Mouse (Mus musculus): Measurements from ENCODE around the gene Taf4.

Taf4 gene

GRCm38 (mm10) chr2:179985695-179986094 lies 9.2 kb upstream of the Taf4 start:
- in situ Hi-C loops (cut with MboI; ENCODE audit: unreplicated experiment in 2 of 2), result no loop called here

- in situ Hi-C loops (cut with MboI; ENCODE audit: unreplicated experiment in 2 of 2), result no loop called here
These were observed 8.4 kb upstream of the Taf4 start for GRCm38 (mm10) chr2:179984830-179985229.

GRCm38 (mm10) chr2:179982715-179983114 lies 6.3 kb upstream of the Taf4 start:
- in situ Hi-C loops (cut with MboI; ENCODE audit: unreplicated experiment in 2 of 2), result no loop called here

GRCm38 (mm10) chr2:179980616-179981015 lies 4.2 kb upstream of the Taf4 start:
- in situ Hi-C loops (cut with MboI; ENCODE audit: unreplicated experiment in 2 of 2), result no loop called here

GRCm38 (mm10) chr2:179979836-179980235 lies 3.4 kb upstream of the Taf4 start:
- in situ Hi-C loops (cut with MboI; ENCODE audit: unreplicated experiment in 2 of 2), result loop anchor here in 1 of 2 experiments (10.0 kb wide), 1 partner anchor 275 kb away; the partner anchor contains the start of gene Rps21

- in situ Hi-C loops (cut with MboI; ENCODE audit: unreplicated experiment in 2 of 2), result loop anchor here in 1 of 2 experiments (10.0 kb wide), 1 partner anchor 277 kb away; the partner anchor contains the start of gene Rps21
These were observed 1.8 kb upstream of the Taf4 start for GRCm38 (mm10) chr2:179978250-179978649.

- in situ Hi-C loops (cut with MboI; ENCODE audit: unreplicated experiment in 2 of 2), result loop anchor here in 1 of 2 experiments (10.0 kb wide), 1 partner anchor 277 kb away; the partner anchor contains the start of gene Rps21
These were observed 1.0 kb upstream of the Taf4 start for GRCm38 (mm10) chr2:179977344-179978025.

GRCm38 (mm10) chr2:179976295-179976627 lies 185 bp downstream of the Taf4 start:
- in situ Hi-C loops (cut with MboI; ENCODE audit: unreplicated experiment in 2 of 2), result loop anchor here in 1 of 2 experiments (10.0 kb wide), 1 partner anchor 279 kb away; the partner anchor contains the start of gene Rps21

- in situ Hi-C loops (cut with MboI; ENCODE audit: unreplicated experiment in 2 of 2), result loop anchor here in 1 of 2 experiments (10.0 kb wide), 1 partner anchor 279 kb away; the partner anchor contains the start of gene Rps21
These were observed 595 bp downstream of the Taf4 start for GRCm38 (mm10) chr2:179975851-179976250.

GRCm38 (mm10) chr2:179974651-179975471 lies 1.6 kb downstream of the Taf4 start:
- in situ Hi-C loops (cut with MboI; ENCODE audit: unreplicated experiment in 2 of 2), result loop anchor here (5.0 to 10.0 kb wide), 2 partner anchors 57 to 280 kb away; partner anchors contain the start of gene Rps21 (in 1 of the 2)

GRCm38 (mm10) chr2:179973871-179974628 lies 2.4 kb downstream of the Taf4 start:
- in situ Hi-C loops (cut with MboI; ENCODE audit: unreplicated experiment in 2 of 2), result loop anchor here (5.0 to 10.0 kb wide), 2 partner anchors 58 to 281 kb away; partner anchors contain the start of gene Rps21 (in 1 of the 2)

GRCm38 (mm10) chr2:179972406-179972805 lies 4.0 kb downstream of the Taf4 start:
- in situ Hi-C loops (cut with MboI; ENCODE audit: unreplicated experiment in 2 of 2), result loop anchor here (5.0 to 10.0 kb wide), 2 partner anchors 60 to 282 kb away; partner anchors contain the start of gene Rps21 (in 1 of the 2)

GRCm38 (mm10) chr2:179971891-179972290 lies 4.6 kb downstream of the Taf4 start:
- in situ Hi-C loops (cut with MboI; ENCODE audit: unreplicated experiment in 2 of 2), result loop anchor here (5.0 to 10.0 kb wide), 2 partner anchors 60 to 283 kb away; partner anchors contain the start of gene Rps21 (in 1 of the 2)

- in situ Hi-C loops (cut with MboI; ENCODE audit: unreplicated experiment in 2 of 2), result no loop called here
These were observed 7.3 kb downstream of the Taf4 start for GRCm38 (mm10) chr2:179969137-179969536.

GRCm38 (mm10) chr2:179967633-179968032 lies 8.8 kb downstream of the Taf4 start:
- in situ Hi-C loops (cut with MboI; ENCODE audit: unreplicated experiment in 2 of 2), result no loop called here

- in situ Hi-C loops (cut with MboI; ENCODE audit: unreplicated experiment in 2 of 2), result loop anchor here in 1 of 2 experiments (5.0 kb wide), 1 partner anchor 34 kb away; no protein-coding TSS in a partner anchor
These were observed 15.0 kb downstream of the Taf4 start for GRCm38 (mm10) chr2:179961420-179961819.

GRCm38 (mm10) chr2:179960327-179960726 lies 16.1 kb downstream of the Taf4 start:
- in situ Hi-C loops (cut with MboI; ENCODE audit: unreplicated experiment in 2 of 2), result loop anchor here in 1 of 2 experiments (5.0 kb wide), 1 partner anchor 33 kb away; no protein-coding TSS in a partner anchor

- in situ Hi-C loops (cut with MboI; ENCODE audit: unreplicated experiment in 2 of 2), result no loop called here
These were observed 17.1 kb downstream of the Taf4 start for GRCm38 (mm10) chr2:179959391-179959790.

GRCm38 (mm10) chr2:179951542-179952524 lies 24.6 kb downstream of the Taf4 start:
- in situ Hi-C loops (cut with MboI; ENCODE audit: unreplicated experiment in 2 of 2), result no loop called here
